Mouse (Mus musculus) kidney, postnatal 14 days (tissue): ENCODE measurements around the gene Spns3.
A peak's percentile ranks its signal among the peaks of the same experiment; 100 is the strongest.

Experiments
- DNase-seq: peaks from one replicate; pipeline ENCODE4 v3.0.0; 2022; ENCODE audit warnings: mixed read lengths

The Spns3 gene

GRCm38 (mm10) chr11:72479499-72479898 lies 70.8 kb downstream of the Spns3 start:
- DNase-seq, result no peak

DNA sequence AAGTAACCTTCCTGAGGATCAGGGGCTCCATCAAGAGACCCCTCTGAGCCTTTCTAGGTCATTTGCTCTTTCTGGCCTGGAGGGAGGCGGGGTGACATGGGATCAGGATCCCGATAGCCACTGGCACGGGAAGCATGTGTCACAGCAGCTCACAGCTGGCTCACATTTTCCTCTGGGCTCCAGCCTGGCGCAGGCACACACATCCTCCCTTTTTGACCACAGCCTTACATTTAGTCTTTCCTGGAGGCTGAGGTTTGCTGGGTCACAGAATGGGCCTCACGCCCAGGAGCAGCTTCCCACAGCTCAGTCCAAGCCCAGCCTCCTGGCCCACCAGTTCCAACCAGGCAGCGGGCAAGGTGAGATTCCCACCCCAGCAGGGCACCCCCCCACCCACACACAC lies 72.1 kb downstream of the Spns3 start:
- peak; percentile 53 for DNase-seq

DNA sequence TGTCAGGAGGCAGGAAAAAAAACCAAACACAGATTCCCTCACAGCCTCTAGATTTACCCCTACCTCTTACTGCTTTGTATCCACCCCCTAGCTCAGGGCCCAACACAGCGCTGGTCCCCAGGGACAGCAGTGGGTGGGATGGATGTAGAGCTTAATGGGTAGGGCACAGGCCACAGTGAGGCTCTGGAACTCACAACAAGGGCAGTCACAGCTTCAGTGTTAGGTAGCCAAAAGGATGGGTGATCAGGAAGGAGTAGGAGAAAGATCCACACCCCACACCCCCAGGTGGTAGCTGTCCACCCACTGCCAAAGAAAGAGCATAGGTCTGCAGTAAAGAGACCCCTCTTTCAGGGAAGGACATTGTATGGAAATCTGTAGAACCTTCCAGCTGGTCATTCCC lies 72.7 kb downstream of the Spns3 start:
- no peak for DNase-seq

DNA sequence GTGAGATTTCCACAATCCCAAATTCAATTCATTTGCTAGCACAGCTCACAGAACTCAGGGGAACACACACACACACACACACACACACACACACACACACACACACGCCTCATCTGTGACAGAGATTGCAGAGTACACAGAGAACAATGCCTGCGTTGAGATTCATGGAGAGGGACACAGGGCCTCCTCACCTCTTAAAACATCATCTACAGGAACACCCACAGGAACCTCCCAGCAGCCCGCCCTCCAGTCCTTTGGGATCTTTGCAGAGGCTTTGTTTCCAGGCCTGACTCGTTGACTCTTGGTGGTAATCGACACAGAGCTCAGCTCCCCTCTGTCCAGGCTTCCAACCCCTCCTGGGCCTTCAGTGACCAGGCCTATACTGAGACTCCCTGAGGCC lies 73.1 kb downstream of the Spns3 start:
- DNase-seq, result no peak

DNA sequence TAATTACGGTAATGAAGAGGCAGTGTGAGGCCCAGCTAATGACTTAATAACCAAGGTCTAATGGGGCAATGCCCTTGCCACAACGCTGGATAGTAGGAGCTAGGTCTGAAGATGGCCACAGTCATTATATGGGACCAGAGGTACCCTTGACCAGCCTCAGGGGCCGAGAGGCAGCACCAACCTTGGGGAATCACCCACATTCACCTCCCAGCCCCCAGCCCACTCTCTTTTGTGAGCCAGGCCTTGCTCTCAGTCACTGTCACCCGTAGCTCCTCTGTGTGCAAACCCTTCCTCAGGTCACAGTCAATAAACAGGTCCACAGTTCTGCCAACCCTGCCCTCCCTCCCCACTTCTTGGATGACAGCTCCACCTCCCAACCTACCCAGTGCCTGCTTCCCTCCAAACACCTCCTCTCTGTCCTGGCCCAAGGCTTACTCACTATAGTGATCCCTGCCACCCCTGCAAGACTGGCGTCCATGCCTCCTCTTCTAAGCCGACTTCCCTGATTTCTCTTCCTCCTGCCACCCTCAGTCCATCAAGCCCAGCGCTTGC lies 74.2 kb downstream of the Spns3 start:
- no peak for DNase-seq

GRCm38 (mm10) chr11:72475408-72475807 lies 74.9 kb downstream of the Spns3 start:
- DNase-seq, result no peak

DNA sequence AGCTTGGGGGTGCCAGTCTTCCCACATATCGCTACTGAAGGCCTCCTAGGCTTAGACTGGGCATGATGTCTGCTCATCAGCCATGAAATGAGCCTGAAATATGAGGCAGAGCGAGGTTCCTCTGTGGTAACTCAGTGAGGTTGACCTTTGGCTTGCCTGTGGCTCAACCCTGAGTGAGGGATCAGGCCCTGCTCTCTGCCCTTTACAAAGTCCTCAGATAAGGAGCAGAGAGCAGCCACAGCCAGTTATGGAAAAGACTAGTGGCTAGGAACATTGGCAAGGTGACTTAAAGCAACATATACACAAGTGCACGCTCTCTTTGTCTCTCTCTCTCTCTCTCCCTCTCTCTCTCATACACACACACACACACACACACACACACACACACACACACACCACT lies 75.4 kb downstream of the Spns3 start:
- DNase-seq, result no peak

- DNase-seq, result no peak
Observed at GRCm38 (mm10) chr11:72473540-72473939, 76.8 kb downstream of the Spns3 start.

DNA sequence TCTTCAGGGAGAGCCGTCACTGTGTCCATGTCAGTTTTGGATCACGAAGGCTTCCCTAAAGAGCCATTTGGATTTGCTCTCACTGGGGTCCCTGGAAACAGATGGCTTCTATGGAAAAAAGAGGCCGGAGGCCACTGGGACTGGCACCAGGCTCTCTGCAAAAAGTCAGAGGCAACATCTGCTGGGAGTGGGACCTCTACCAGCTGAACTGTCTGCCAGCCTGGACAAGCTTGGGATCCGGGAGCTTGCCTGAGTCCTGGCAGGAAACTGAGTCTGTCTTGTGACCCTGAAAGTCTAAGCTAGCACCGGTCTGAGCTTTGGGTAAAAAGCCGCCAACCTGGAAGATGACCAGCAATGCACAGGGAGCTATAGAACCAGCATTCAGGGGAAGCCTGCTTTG lies 78.9 kb downstream of the Spns3 start:
- DNase-seq, result no peak

DNA sequence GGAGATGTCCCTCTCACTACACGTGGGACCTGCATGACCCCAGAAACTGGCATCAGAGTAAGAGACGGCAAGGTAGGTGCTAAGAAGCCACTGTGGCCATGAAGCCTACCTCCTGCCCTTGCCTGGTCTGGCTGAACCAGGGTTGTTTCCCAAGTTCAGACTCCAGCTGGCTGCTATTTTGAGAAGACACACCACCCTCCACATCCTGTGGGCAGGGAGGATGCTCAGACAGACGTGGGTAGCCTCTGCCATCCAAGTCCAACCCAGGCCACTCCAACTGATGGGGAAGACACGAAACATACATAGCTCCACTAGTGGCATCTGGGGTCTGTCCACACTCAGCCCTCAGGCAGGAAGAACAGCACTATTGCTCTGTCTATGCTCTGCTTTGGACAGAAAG lies 80.3 kb downstream of the Spns3 start:
- DNase-seq, result no peak

- peak; percentile 89 for DNase-seq
Observed at GRCm38 (mm10) chr11:72469217-72469616, 81.1 kb downstream of the Spns3 start.

DNA sequence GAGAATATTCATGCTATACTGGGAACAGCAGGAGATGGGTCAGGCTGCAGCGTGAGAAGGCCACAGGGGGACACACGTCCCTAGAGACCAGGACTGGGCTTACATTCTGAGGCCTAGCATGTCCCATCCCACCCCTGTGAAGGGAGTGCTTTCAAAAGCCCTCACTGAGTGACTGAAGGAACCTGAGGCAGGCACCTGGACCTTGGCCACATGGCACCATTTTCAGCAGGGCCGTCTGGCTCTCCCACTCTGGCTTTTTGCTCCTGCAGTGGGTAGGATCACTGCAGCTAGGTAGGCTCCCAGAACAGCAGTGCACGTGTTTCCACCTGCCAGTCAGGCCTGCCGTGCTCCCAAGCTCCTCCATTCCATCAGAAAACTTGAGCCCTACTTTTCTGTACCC lies 81.8 kb downstream of the Spns3 start:
- DNase-seq, result no peak

DNA sequence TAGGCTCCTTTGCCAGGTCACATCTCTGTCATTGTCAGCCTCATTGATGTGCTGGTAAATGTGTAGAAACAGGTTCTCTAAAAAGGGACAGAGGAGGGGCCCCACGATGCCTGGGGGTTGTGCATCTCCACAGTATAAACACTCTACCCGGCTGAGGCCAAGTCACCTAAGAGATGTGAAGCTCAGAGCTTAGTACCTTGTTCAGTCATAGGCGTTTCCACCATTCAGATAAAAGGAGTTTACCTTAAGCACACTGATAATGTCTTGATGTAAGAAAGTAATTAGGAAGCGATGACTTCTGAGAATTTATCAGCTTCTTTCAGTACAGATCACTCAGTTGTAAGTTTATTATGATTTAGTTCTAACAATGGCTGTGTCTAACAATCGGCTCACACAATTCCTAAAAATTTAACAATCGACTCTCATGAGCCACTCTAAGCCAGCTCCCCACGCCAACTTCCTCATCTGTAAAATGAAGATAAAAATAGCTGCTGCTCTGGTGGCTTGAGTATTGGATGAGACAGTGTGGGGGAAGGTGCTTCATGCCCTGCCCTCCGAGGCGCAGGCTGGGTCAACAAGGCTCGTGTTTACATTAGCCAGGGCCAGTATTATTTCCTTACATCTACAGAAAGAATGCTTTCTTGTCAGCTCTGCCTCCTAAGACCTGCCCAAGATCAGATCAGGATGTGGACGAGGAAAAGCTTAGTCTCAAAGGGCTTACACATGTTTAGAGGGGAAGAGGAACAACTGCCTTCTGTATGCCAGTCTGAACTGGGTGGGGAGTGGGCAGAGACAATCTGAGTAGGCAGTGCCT lies 83.4 kb downstream of the Spns3 start:
- no peak for DNase-seq

DNA sequence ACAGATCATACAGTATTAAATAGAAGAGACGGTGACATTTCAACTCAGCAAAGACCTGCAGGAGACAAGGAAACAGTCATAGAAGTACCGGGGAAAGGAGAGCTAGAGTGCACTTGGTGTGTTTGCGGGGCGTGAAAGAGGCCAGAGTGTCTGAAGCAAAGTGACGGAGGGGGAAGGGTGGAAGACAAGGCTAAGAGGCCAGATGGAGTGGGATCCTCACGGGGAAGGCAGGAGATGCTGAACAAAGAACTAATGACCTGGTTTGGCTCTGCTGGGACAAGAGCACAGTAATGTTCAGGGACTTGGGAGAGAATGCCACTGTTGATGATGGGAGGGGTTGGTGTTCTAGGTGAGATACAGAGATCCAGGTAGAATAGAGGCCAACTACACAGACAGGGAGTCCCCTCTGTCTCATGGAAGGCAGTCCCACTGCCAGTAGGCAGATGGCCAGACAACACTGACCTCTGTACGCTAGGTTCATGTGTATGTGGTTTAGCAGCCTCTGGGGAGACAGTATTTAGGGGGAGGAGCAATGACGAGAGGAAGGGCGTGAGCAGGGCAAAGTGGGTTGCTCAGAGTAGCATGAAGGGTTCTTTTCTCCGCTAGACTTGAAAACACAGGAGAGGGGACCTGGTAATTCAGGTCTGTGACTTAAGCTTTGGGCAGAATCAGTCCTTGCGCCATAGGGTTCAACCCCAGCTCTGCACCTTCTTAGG lies 84.2 kb downstream of the Spns3 start:
- DNase-seq, result no peak

DNA sequence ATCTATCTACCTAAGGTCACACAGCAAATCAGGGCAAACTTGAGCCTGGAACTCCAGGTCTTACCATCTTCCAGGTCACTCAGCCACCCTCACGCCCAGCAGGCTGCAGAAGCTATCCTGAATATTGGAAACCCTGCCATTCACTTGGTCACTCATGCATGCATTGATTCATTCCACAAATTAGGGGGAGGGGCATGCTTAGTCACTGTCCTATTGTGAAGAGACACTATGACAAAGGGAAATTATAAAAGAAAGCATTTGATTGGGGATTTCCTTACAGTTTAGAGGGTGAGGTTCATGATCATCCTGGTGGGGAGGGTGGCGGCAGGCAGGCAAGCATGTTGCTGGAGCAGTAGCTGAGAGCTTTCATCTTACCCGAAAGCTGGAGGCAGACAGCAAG lies 85.5 kb downstream of the Spns3 start:
- DNase-seq, result no peak

- peak; percentile 51 for DNase-seq
Observed at GRCm38 (mm10) chr11:72461500-72461981, 88.8 kb downstream of the Spns3 start.

GRCm38 (mm10) chr11:72458502-72458901 lies 91.8 kb downstream of the Spns3 start:
- DNase-seq, result no peak

DNA sequence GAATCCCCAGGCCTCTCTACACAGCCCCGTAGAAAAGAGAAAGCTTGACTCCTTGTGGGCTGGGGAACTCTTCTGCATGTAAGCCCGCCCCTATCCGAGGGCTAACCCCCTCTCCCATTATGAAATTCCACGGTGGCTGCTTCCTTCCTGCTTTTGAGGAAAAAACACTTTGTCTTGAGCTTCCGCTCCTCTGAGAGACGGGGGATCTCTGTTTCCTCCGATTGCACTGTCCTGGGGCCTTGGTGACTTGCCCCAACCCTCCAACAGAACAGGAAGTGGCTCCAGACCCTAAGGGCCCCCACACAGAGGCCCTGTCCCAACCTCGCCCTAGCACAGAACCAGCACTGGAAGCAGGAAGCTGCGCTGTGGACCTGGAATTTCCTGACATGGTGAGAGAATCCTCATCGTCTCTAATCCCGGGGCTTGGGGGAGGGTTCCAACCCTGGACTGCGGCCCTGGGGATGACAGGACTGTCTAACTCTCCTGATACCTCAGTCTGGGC lies 92.3 kb downstream of the Spns3 start:
- DNase-seq, result peak; percentile 79

DNA sequence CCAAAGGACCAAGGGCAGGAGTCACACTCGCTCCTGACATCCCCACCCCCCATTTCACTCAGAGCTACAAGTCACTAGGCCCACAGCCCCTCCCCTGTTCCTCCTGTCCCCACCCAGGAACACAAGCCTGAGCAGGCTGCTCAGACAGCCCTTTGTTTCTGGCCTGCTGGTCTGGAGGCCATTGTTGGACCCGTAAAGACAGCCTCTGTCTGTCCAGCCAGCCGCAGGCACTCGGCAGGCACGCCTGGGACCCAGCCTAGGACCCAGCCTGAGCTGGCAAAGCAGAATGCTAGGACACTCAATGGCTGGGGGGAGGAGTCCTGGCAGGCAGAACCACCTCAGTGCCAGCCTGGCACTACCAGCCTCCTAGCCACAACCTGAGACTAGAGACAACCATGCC lies 94.6 kb downstream of the Spns3 start:
- DNase-seq, result no peak

- DNase-seq, result no peak
Observed at GRCm38 (mm10) chr11:72453105-72453953, 97.0 kb downstream of the Spns3 start.

DNA sequence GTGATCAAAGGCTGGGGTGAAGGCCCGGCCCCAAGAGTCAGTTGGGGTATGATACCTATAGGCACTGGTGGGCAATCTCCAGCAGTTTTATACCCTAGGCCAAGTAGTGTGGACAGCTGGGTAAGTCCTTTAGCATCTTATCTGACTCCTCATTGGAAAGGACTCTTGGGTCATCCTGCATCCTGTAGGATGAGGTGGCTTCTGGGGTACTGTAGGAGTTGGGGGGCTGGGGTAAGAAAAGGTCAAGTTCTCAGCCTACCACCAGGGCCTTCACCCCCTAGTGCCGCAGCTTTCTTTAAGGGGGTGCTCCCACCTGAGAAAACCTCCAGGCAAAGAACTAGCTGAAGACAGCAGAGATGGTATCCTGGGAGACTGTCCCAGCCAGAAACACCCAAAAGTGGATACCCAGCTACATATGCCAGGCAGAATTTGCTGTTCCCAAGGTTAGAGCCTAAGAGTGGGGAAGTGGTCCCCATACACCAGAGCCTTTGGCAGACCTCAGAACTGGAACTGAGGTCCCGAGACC lies 98.1 kb downstream of the Spns3 start:
- no peak for DNase-seq

DNA sequence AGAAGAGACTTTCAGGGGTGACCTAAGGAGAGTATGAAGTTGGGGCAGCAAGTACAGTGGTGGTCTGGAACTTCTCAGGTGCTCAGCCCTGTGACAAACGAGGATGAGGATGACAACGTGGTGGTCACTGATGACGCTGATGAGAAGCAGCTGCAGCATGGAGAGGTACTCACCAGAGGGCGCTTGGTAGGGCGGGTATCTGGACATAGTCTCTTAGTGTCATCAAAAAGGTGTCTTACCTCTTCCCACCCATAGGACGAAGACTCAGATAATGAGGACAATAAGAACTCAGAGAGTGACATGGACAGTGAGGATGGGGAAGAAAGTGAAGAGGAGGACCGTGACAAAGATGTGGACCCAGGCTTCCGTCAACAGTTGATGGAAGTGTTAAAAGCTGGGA lies 102.8 kb downstream of the Spns3 start:
- DNase-seq, result no peak
